Mouse (Mus musculus) central nervous system, embryonic 11.5 days (tissue): Measurements from ENCODE around the gene Tinagl1. TPM values are rescaled to one million over a fixed set of nuclear protein-coding genes. Genes with fewer than 3 reads are reported as not detected.

Experiments
- polyA plus RNA-seq: library from polyadenylated mRNA; depleted of rRNA; stranded (reverse); fragments of >200 nt; gene quantifications from 2 replicates; pipeline ENCODE4 v1.2.3, GENCODE M21; 2012; rRNA removed

Gene Tinagl1
- polyA plus RNA-seq = 7.9 and 9.3 TPM in 2 replicates

DNA sequence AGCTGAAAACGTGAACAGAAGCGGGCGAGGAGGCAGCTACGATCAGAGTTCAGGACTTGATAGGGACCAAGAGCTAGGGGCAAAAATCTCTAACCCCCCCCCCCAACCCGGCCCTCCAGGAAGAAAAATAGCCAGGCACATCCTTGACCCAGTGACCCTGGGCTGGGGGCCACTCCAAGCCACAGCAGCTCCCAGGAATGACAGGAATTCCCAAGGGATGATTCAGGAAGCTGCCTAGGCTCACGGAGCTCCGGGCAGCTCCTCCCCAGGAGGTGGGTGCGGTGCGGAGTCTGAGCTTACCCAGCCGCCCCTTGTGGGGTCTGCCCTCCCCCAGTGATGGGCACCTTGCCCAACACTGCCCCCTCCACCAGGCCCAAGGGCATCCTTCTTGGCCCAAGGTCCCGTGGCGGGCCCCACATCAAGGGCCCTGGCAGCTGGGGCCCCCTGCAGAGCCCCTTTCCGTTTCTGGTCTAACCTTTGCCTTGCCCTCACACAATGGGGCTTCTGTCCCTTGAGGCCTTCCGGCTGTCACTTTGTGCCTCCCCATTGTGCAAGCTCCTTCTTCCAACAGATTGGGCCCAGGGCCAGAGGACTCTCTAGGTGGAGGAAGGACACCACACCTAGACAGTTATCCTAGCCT is at the start of gene Tinagl1:
Gene Tinagl1, minus strand, starts transcription at position 51 of the 640 bp plus-strand sequence.

DNA sequence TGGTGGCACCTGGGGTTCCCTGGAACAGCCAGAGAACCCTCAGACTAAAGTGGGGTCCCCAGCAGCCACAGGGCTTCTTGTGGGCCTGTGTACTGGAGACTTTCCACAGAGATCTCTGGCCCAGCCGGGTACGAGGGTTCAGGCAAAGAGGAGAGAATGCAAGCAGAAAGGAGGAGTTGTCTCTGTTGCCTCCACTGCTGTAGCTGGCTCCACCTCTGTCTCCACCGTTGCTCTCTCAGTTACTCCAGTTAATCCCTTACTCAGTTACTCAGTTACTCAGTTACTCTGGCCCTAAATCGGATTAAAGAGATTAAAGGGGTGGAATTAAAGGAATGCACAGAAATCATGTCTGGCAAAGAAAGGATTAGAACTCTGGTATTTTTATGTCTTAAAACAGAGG is 47.3 kb upstream of the Tinagl1 start, which contains the start of gene Gm853:
Gene Gm853, minus strand, starts transcription at position 223 of the 400 bp plus-strand sequence.

DNA sequence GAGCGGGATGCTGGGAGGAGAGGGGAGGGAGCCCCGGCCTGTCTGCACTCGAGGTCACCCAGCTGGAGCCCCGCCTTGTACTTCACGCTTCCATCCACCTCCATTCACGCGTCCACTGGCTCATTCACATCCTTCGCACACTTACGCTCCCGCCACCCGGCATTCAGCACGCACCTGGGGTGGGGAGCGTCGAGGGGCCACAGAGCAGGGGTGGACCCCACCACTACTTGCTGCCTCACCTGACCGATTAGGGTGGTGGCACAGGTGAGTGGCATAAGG is 35.8 kb downstream of the Tinagl1 start, which contains the start of gene Hcrtr1:
Gene Hcrtr1, minus strand, starts transcription at position 146 of the 279 bp plus-strand sequence.

Other genes starting within 250 kb of the Tinagl1 start
- gene Spocd1, start 245.9 kb downstream of the Tinagl1 start, polyA plus RNA-seq = 0.06 and 0.07 TPM in 2 replicates
- 31.3 and 32.2 TPM in 2 replicates for gene Adgrb2, start 190.3 kb downstream of the Tinagl1 start, polyA plus RNA-seq
- gene Col16a1, start 127.3 kb downstream of the Tinagl1 start, polyA plus RNA-seq = 22.9 and 26.3 TPM in 2 replicates
- 32.7 and 50.3 TPM in 2 replicates for gene Pef1, start 72.6 kb downstream of the Tinagl1 start, polyA plus RNA-seq
- 0.58 and 0.65 TPM in 2 replicates for gene Hcrtr1, start 35.8 kb downstream of the Tinagl1 start, polyA plus RNA-seq
- gene Gm853, start 47.3 kb upstream of the Tinagl1 start, polyA plus RNA-seq = 0.10 TPM in 1 of 2 replicates, not detected in the other
- 30.9 and 69.1 TPM in 2 replicates for gene Serinc2, start 104.1 kb upstream of the Tinagl1 start, polyA plus RNA-seq
- 13.1 and 28.9 TPM in 2 replicates for gene Fabp3, start 133.5 kb upstream of the Tinagl1 start, polyA plus RNA-seq
- gene Gm10570, start 133.6 kb upstream of the Tinagl1 start, polyA plus RNA-seq = 0.12 TPM in 1 of 2 replicates, not detected in the other
- gene Zcchc17, start 184.8 kb upstream of the Tinagl1 start, polyA plus RNA-seq = 43.6 and 46.5 TPM in 2 replicates
- gene Snrnp40, start 185.0 kb upstream of the Tinagl1 start, polyA plus RNA-seq = 132 TPM in 2 replicates